In genomic region chr9:107400060-107400511, GRCm38 (mm10) we compare ENCODE assay signal across 8 mouse cellular contexts. TPM values are rescaled to one million over a fixed set of nuclear protein-coding genes. Genes with fewer than 3 reads are reported as not detected.
A peak's percentile ranks its signal among the peaks of the same experiment; 100 is the strongest.
DNase-seq lines count a peak whose midpoint lies in the region; ATAC-seq and TF ChIP-seq lines count a peak whose summit lies in the region.

No protein-coding gene starts in this region.

- H3K36me3 ChIP-seq in kidney, embryonic 16.5 days (ENCODE audit: insufficient read depth, low read length), result no peaks in the 10 kb centered on the region
- H3K36me3 ChIP-seq in forebrain, embryonic 16.5 days (ENCODE audit: control insufficient read depth, insufficient read depth), result no peaks in the 10 kb centered on the region
- no peaks in the 10 kb centered on the region for H3K36me3 ChIP-seq in limb, embryonic 15.5 days
- H3K36me3 ChIP-seq in stomach, postnatal 0 days (ENCODE audit: control insufficient read depth, insufficient read depth, low read length), result no peaks in the 10 kb centered on the region

- under 1% methylated on average over 18 of the region's 45 CpGs for WGBS in kidney, embryonic 16.5 days
- WGBS in forebrain, embryonic 16.5 days, result under 1% methylated on average over 38 of the region's 45 CpGs
- WGBS in limb, embryonic 15.5 days, result 1% methylated on average over 31 of the region's 45 CpGs
- 2% methylated on average over 37 of the region's 45 CpGs for WGBS in stomach, postnatal 0 days

- H3K27me3 ChIP-seq in kidney, embryonic 16.5 days (ENCODE audit: insufficient read depth, low read length), result peaks cover 73% of the 10 kb centered on the region
- peaks cover 20% of the 10 kb centered on the region; the same call in 1 of the 2 replicates for H3K27me3 ChIP-seq in forebrain, embryonic 16.5 days (replicated peaks; ENCODE audit: control insufficient read depth, insufficient read depth, low read length)
- peaks cover 85% of the 10 kb centered on the region for H3K27me3 ChIP-seq in limb, embryonic 15.5 days
- peaks cover 10% of the 10 kb centered on the region; the same call in 1 of the 2 replicates for H3K27me3 ChIP-seq in stomach, postnatal 0 days (ENCODE audit: control insufficient read depth, insufficient read depth, low read length)

- H3K4me3 ChIP-seq in kidney, embryonic 16.5 days (ENCODE audit: low read length), result peak overlapping the region; percentile 61
- peak overlapping the region; percentile 52 for H3K4me3 ChIP-seq in brown adipose tissue, adult 24 weeks (ENCODE audit: insufficient read depth, low read depth, low read length)
- H3K4me3 ChIP-seq in forebrain, embryonic 16.5 days (replicated peaks; ENCODE audit: low read length), result peak overlapping the region; percentile 82
- H3K4me3 ChIP-seq in limb, embryonic 15.5 days, result peak overlapping the region; percentile 65
- H3K4me3 ChIP-seq in stomach, postnatal 0 days (ENCODE audit: low read depth, low read length), result peak overlapping the region; percentile 56

- no peak for DNase-seq in kidney, postnatal 36 days
- peak; percentile 17 for DNase-seq in stomach, postnatal 0 days (ENCODE audit: low spot score)
- DNase-seq in spleen, postnatal 10 days (ENCODE audit: low spot score in 2 of 2), result no peak
- no peak for DNase-seq in urinary bladder, postnatal 25 days (ENCODE audit: low spot score)

- H3K9ac ChIP-seq in kidney, embryonic 16.5 days (replicated peaks; ENCODE audit: low read length), result peak overlapping the region; percentile 64
- peak overlapping the region; percentile 77 for H3K9ac ChIP-seq in forebrain, embryonic 16.5 days (replicated peaks; ENCODE audit: low read depth, low read length)
- peak overlapping the region; percentile 50 for H3K9ac ChIP-seq in limb, embryonic 15.5 days
- H3K9ac ChIP-seq in stomach, postnatal 0 days (ENCODE audit: low read length), result peak overlapping the region; percentile 43; the same call in 1 of the 2 replicates

- H3K27ac ChIP-seq in kidney, embryonic 16.5 days (ENCODE audit: low read length), result no peak overlapping the region
- no peak overlapping the region for H3K27ac ChIP-seq in brown adipose tissue, adult 24 weeks (replicated peaks; ENCODE audit: low read depth, low read length)
- H3K27ac ChIP-seq in forebrain, embryonic 16.5 days (ENCODE audit: low read length), result peak overlapping the region; percentile 37
- H3K27ac ChIP-seq in limb, embryonic 15.5 days, result no peak overlapping the region
- no peak overlapping the region for H3K27ac ChIP-seq in stomach, postnatal 0 days (replicated peaks)

- H3K4me1 ChIP-seq in kidney, embryonic 16.5 days (ENCODE audit: insufficient read depth, low read length), result peaks cover 8% of the 10 kb centered on the region
- H3K4me1 ChIP-seq in brown adipose tissue, adult 24 weeks (ENCODE audit: control insufficient read depth, insufficient read depth, insufficient read length, low read length), result no peaks in the 10 kb centered on the region
- H3K4me1 ChIP-seq in forebrain, embryonic 16.5 days (replicated peaks; ENCODE audit: control insufficient read depth, insufficient read depth, low read length), result peaks cover 23% of the 10 kb centered on the region
- peaks cover 16% of the 10 kb centered on the region for H3K4me1 ChIP-seq in limb, embryonic 15.5 days
- H3K4me1 ChIP-seq in stomach, postnatal 0 days (replicated peaks; ENCODE audit: control insufficient read depth, insufficient read depth), result 0 out of 2 replicates have a peak, but pooled peaks cover 3% of the 10 kb centered on the region

- no peak for TF ChIP-seq CTCF in stomach, postnatal 0 days (IDR thresholded peaks at IDR 0.05; ENCODE audit: low read depth)

- peak; percentile 40; the same call in 1 of the 2 replicates for ATAC-seq in kidney, embryonic 16.5 days (ENCODE audit: low FRiP score, low TSS enrichment)
- peak; percentile 45 for ATAC-seq in forebrain, embryonic 16.5 days
- ATAC-seq in limb, embryonic 15.5 days (ENCODE audit: insufficient number of reproducible peaks, low FRiP score, low TSS enrichment, low read depth), result 0 out of 2 replicates have a peak, but pooled peaks have one; percentile 1
- ATAC-seq in stomach, postnatal 0 days (ENCODE audit: low FRiP score, low TSS enrichment), result 0 out of 2 replicates have a peak, but pooled peaks have one; percentile 8

- H3K4me2 ChIP-seq in kidney, embryonic 16.5 days (replicated peaks; ENCODE audit: low read depth, low read length), result peak overlapping the region; percentile 99
- peak overlapping the region; percentile 99 for H3K4me2 ChIP-seq in forebrain, embryonic 16.5 days (ENCODE audit: low read length)
- H3K4me2 ChIP-seq in limb, embryonic 15.5 days, result peak overlapping the region; percentile 99
- H3K4me2 ChIP-seq in stomach, postnatal 0 days (replicated peaks; ENCODE audit: low read depth), result peak overlapping the region; percentile 99

- no peak for TF ChIP-seq EP300 in stomach, postnatal 0 days (optimal IDR thresholded peaks at IDR 0.05)

- H3K9me3 ChIP-seq in kidney, embryonic 16.5 days (ENCODE audit: low read length), result no peaks in the 10 kb centered on the region
- H3K9me3 ChIP-seq in forebrain, embryonic 16.5 days (ENCODE audit: control insufficient read depth, low read length), result no peaks in the 10 kb centered on the region
- no peaks in the 10 kb centered on the region for H3K9me3 ChIP-seq in limb, embryonic 15.5 days
- H3K9me3 ChIP-seq in stomach, postnatal 0 days (ENCODE audit: control insufficient read depth, low read length), result no peaks in the 10 kb centered on the region

RNA-seq across cellular contexts. Expression of gene Cacna2d2, which starts 0.7 kb away (rescaled TPM):
- polyA plus RNA-seq in kidney, embryonic 16.5 days (2015; fragmentation: Nextera tagmentation; extraction: Ambion mirVana), result 0.74 and 0.95 TPM in 2 replicates
- not detected in 2 replicates for polyA plus RNA-seq in brown adipose tissue, adult 24 weeks (2012; ENCODE audit: insufficient read depth, insufficient read length, missing spikeins)
- 3.6 and 5.8 TPM in 2 replicates for polyA plus RNA-seq in forebrain, embryonic 16.5 days (2015; fragmentation: Nextera tagmentation; extraction: Ambion mirVana)
- polyA plus RNA-seq in limb, embryonic 15.5 days (2015; fragmentation: Nextera tagmentation; extraction: Ambion mirVana), result 0.37 and 0.41 TPM in 2 replicates
- 0.15 and 0.16 TPM in 2 replicates for polyA plus RNA-seq in stomach, postnatal 0 days (2015; fragmentation: Nextera tagmentation; extraction: Ambion mirVana)

RNA-seq across cellular contexts. Expression of gene 6430571L13Rik, which starts 59.7 kb away (rescaled TPM):
- polyA plus RNA-seq in kidney, embryonic 16.5 days (2015; fragmentation: Nextera tagmentation; extraction: Ambion mirVana), result 0.82 and 1.2 TPM in 2 replicates
- 8.8 and 22.5 TPM in 2 replicates for polyA plus RNA-seq in brown adipose tissue, adult 24 weeks (2012; ENCODE audit: insufficient read depth, insufficient read length, missing spikeins)
- 3.3 and 5.4 TPM in 2 replicates for polyA plus RNA-seq in forebrain, embryonic 16.5 days (2015; fragmentation: Nextera tagmentation; extraction: Ambion mirVana)
- 0.60 and 0.74 TPM in 2 replicates for polyA plus RNA-seq in limb, embryonic 15.5 days (2015; fragmentation: Nextera tagmentation; extraction: Ambion mirVana)
- polyA plus RNA-seq in stomach, postnatal 0 days (2015; fragmentation: Nextera tagmentation; extraction: Ambion mirVana), result 0.63 and 0.73 TPM in 2 replicates
